Mouse (Mus musculus) lung, embryonic 16.5 days (tissue): ENCODE measurements at regions not wholly inside any gene's neighbourhood (a gene's known extent, or its start where the extent isn't known, plus 50 kb on each side); places are given as distances from the start of the nearest gene placed in this dataset.

Experiments used
- ATAC-seq: fragments of 200-750 bp; cut with Nextera tagmentation; 2 replicates; pipeline ENCODE4 v1.8.0; 2017; ENCODE audit warnings: low read depth, mild to moderate bottlenecking, moderate library complexity
- H3K27ac ChIP-seq: fragments of 300-500 bp; sonication (generic); 2 replicates; pipeline ENCODE4 v1.5.1; 2014; ENCODE audit warnings: mild to moderate bottlenecking, control low read depth, low read length
- H3K27me3 ChIP-seq: fragments of 300-500 bp; sonication (generic); 2 replicates; pipeline ENCODE4 v1.6.1; 2014; ENCODE audit warnings: low read depth, low read length, mixed read lengths; ENCODE audit not compliant: control insufficient read depth, insufficient read depth
- H3K36me3 ChIP-seq: fragments of 300-500 bp; sonication (generic); 2 replicates; pipeline ENCODE4 v1.6.1; 2014; ENCODE audit warnings: low read length; ENCODE audit not compliant: control insufficient read depth, insufficient read depth
- H3K4me1 ChIP-seq: fragments of 300-500 bp; sonication (generic); replicated peaks from 2 replicates; pipeline ENCODE4 v1.6.1; 2014; ENCODE audit warnings: low read length, mixed read lengths; ENCODE audit not compliant: control insufficient read depth, insufficient read depth
- H3K4me2 ChIP-seq: fragments of 300-500 bp; sonication (generic); 2 replicates; pipeline ENCODE4 v1.6.1; 2014; ENCODE audit warnings: low read depth, low read length, control low read depth
- H3K4me3 ChIP-seq: fragments of 300-500 bp; sonication (generic); 2 replicates; pipeline ENCODE4 v1.5.1; 2014; ENCODE audit warnings: mild to moderate bottlenecking, low read length, control low read depth
- H3K9ac ChIP-seq: fragments of 300-500 bp; sonication (generic); 2 replicates; pipeline ENCODE4 v1.6.1; 2014; ENCODE audit warnings: low read length, control low read depth
- H3K9me3 ChIP-seq: fragments of 300-500 bp; sonication (generic); 2 replicates; pipeline ENCODE4 v1.6.1; 2016; ENCODE audit warnings: low read length; ENCODE audit not compliant: control insufficient read depth
- WGBS: fragments of 180-500 bp; shearing (Covaris S2); extraction: QIAGEN DNeasy Blood & Tissue Kit; methylation state at CpG from one replicate; pipeline ENCODE4 v1.1.7; 2014; 5-methylcytosine and 5-hydroxymethylcytosine counted together

GRCm38 (mm10) chr4:142378452-142378851, 139.3 kb upstream of the Kazn start:
- 37% methylated on average over 9 of the region's 9 CpGs for WGBS

DNA sequence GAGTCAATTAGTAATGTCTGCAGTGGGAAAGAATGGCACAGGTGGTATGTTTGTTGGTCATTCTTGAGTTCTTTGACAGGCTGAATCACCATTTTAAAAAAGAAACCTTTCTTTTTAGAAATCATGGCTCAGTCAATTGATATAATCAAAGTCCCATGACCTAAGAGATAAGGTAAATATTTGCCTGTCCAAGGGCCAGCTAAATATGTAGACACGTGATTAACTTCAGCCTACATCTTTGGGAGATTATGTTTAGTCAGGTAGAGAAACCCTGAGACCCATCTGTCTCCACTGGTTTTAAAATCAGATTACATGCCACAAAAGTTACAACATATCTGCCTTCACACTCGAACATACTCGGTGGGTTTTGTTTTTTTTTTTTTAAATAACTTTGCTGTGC, 128.6 kb upstream of the Kazn start:
- Histone ChIP-seq H3K4me1 (no peaks in the 10 kb centered on the region), H3K27me3 (no peaks in the 10 kb centered on the region), H3K9me3 (no peaks in the 10 kb centered on the region), H3K4me2 (no peak overlapping the region), H3K9ac (no peak overlapping the region), H3K36me3 (no peaks in the 10 kb centered on the region), H3K4me3 (no peak overlapping the region), H3K27ac (no peak overlapping the region)
- no peak for ATAC-seq
- 43% methylated on average over 3 of the region's 3 CpGs for WGBS

More at GRCm38 (mm10) chr4:142378452-142378851, 139.3 kb upstream of the Kazn start:
- H3K9ac ChIP-seq, result no peak overlapping the region
- ATAC-seq, result no peak
- no peaks in the 10 kb centered on the region for H3K27me3 ChIP-seq
- H3K9me3 ChIP-seq, result no peaks in the 10 kb centered on the region
- H3K4me3 ChIP-seq, result no peak overlapping the region
- no peak overlapping the region for H3K4me2 ChIP-seq
- no peak overlapping the region for H3K27ac ChIP-seq
- no peaks in the 10 kb centered on the region for H3K4me1 ChIP-seq
- H3K36me3 ChIP-seq, result no peaks in the 10 kb centered on the region

DNA sequence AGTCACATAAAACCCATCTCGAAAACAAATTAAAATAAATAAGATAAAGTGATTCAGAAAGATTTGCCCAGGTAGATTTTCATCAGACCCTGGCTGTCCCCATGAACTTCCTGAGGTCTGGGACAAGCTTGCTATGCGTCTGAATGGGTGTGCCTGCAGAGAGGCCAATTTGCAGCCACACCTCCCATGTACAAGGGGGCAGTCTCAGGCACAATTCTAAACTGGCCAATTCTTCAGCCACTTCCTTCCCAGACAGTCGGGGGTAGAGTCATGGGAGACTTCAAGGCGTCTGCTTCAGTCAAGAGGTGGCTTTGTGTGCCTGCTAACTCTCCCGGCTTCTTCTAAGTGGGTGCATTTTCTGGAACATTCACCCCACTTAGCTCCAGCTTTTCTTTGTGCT, 122.9 kb upstream of the Kazn start:
- Histone ChIP-seq H3K4me1 (no peaks in the 10 kb centered on the region), H3K9me3 (no peaks in the 10 kb centered on the region), H3K36me3 (no peaks in the 10 kb centered on the region), H3K4me3 (no peak overlapping the region), H3K9ac (no peak overlapping the region), H3K27me3 (no peaks in the 10 kb centered on the region), H3K4me2 (no peak overlapping the region), H3K27ac (no peak overlapping the region)
- WGBS, result 42% methylated on average over 5 of the region's 5 CpGs
- no peak for ATAC-seq

DNA sequence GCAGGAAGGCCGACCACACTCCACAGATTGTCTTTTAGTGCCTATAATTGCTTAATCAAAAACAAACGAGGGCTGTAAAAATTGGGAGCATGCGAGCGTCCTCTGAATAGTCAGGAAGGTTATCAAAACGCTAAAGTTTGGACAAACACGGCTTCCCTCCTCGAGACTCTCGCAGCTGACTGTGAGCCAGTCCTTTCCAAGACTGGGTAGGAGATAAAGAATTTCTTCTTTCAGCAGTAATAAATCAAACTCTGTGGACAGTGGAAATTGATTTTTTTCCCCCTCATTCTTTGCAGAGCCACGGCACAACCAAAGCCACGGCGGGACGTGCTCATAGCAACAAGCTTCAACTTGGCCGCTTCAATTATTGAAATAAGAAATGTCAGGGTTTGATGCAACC, 119.7 kb upstream of the Kazn start:
- Histone ChIP-seq H3K27me3 (no peaks in the 10 kb centered on the region), H3K4me2 (no peak overlapping the region), H3K27ac (no peak overlapping the region), H3K9ac (no peak overlapping the region), H3K4me1 (no peaks in the 10 kb centered on the region), H3K36me3 (no peaks in the 10 kb centered on the region), H3K9me3 (no peaks in the 10 kb centered on the region), H3K4me3 (no peak overlapping the region)
- ATAC-seq, result no peak
- WGBS, result 21% methylated on average over 13 of the region's 13 CpGs

DNA sequence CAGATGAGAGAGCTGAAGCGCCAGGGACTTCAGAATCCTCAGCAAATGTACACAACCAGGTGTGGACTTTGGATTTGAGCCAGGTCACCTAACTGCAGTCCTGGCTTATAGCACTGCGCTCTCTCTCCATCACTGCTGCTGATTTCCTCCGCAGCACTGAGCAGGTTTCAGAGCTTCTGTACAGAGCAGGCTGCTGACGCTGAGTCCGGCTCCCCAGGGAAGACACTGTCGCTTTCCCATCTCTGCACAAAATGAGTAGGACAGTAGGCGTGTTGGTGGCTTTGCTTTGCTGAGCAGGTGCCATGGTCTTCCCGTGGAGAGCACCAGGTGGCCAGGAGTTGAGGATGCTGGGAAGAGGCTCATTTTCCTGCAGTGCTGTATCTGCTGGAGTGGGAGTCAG, 116.2 kb upstream of the Kazn start:
- no peak overlapping the region for H3K27ac ChIP-seq
- H3K36me3 ChIP-seq, result no peaks in the 10 kb centered on the region
- 69% methylated on average over 8 of the region's 8 CpGs for WGBS
- no peaks in the 10 kb centered on the region; the same call in 1 of the 2 replicates for H3K4me1 ChIP-seq
- no peak overlapping the region for H3K4me3 ChIP-seq
- H3K27me3 ChIP-seq, result no peaks in the 10 kb centered on the region
- H3K4me2 ChIP-seq, result no peak overlapping the region
- H3K9ac ChIP-seq, result no peak overlapping the region
- no peak for ATAC-seq
- no peaks in the 10 kb centered on the region for H3K9me3 ChIP-seq

GRCm38 (mm10) chr4:142353526-142353925, 114.3 kb upstream of the Kazn start:
- ATAC-seq, result no peak
- WGBS, result 73% methylated on average over 7 of the region's 7 CpGs

GRCm38 (mm10) chr4:142351831-142352230, 112.6 kb upstream of the Kazn start:
- no peaks in the 10 kb centered on the region for H3K36me3 ChIP-seq
- 35% methylated on average over 3 of the region's 3 CpGs for WGBS
- no peak overlapping the region for H3K9ac ChIP-seq
- no peak overlapping the region for H3K27ac ChIP-seq
- ATAC-seq, result no peak
- no peak overlapping the region for H3K4me3 ChIP-seq
- H3K4me2 ChIP-seq, result no peak overlapping the region
- H3K4me1 ChIP-seq, result no peaks in the 10 kb centered on the region; the same call in 1 of the 2 replicates
- H3K9me3 ChIP-seq, result no peaks in the 10 kb centered on the region
- H3K27me3 ChIP-seq, result no peaks in the 10 kb centered on the region

More at GRCm38 (mm10) chr4:142353526-142353925, 114.3 kb upstream of the Kazn start:
- Histone ChIP-seq H3K27me3 (no peaks in the 10 kb centered on the region), H3K4me3 (no peak overlapping the region), H3K4me1 (no peaks in the 10 kb centered on the region; the same call in 1 of the 2 replicates), H3K36me3 (no peaks in the 10 kb centered on the region), H3K9me3 (no peaks in the 10 kb centered on the region), H3K9ac (no peak overlapping the region), H3K4me2 (no peak overlapping the region), H3K27ac (no peak overlapping the region)

DNA sequence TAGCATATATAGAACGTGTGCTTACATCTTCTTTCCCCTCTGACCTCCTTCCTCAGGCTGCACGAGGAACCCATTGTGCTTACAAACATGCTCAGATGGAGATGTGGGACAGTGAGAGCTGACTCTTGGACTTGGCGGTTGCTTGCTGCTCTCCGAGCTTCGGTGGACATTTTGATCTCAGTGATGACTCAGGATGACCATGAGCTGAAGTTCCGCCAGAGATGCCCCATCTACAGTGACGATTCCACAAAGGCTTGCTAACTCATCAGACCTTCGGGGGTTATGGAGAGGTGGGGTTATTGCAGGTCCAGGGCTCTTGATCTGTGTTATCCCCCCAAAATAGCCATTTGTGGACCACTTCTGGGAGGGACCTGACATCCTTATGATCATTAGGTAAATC, 111.8 kb upstream of the Kazn start:
- Histone ChIP-seq H3K27ac (no peak overlapping the region), H3K4me1 (no peaks in the 10 kb centered on the region; the same call in 1 of the 2 replicates), H3K27me3 (no peaks in the 10 kb centered on the region), H3K4me2 (no peak overlapping the region), H3K9me3 (no peaks in the 10 kb centered on the region), H3K36me3 (no peaks in the 10 kb centered on the region), H3K9ac (no peak overlapping the region), H3K4me3 (no peak overlapping the region)
- no peak for ATAC-seq
- WGBS, result 83% methylated on average over 8 of the region's 8 CpGs

DNA sequence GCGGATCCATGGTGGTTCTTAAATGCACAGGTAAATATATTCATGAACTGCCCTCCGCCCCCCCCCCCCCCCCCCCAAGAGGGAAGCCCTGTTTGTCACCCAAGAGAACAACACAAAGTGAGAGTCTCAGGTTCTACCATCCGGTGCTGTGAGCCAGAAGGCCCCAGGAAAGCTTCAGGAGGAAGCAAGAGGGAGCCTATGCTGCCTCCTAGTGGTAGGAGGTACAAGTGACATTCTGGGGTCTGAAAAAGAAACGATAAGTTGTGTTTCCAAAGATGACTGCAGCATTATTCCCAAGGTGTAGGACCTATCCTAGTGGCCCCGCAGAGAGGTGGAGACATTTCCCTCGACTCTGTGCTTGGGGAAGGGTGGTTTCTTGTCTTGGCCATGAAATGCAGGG, 109.7 kb upstream of the Kazn start:
- Histone ChIP-seq H3K9ac (no peak overlapping the region), H3K27me3 (no peaks in the 10 kb centered on the region), H3K4me3 (no peak overlapping the region), H3K27ac (no peak overlapping the region), H3K9me3 (no peaks in the 10 kb centered on the region), H3K4me1 (no peaks in the 10 kb centered on the region; the same call in 1 of the 2 replicates), H3K4me2 (no peak overlapping the region), H3K36me3 (no peaks in the 10 kb centered on the region)
- 36% methylated on average over 6 of the region's 6 CpGs for WGBS
- no peak for ATAC-seq
